Mouse (Mus musculus) liver, embryonic 11.5 days (tissue): ENCODE measurements around the gene Sugt1. TPM values are rescaled to one million over a fixed set of nuclear protein-coding genes. Genes with fewer than 3 reads are reported as not detected.
A peak's percentile ranks its signal among the peaks of the same experiment; 100 is the strongest.

Experiments
- ATAC-seq: fragments of 200-750 bp; cut with Nextera tagmentation; replicated peaks from 2 replicates; pipeline ENCODE4 v1.8.0; 2017; ENCODE audit warnings: moderate number of reproducible peaks, mild to moderate bottlenecking, moderate TSS enrichment, moderate library complexity; ENCODE audit not compliant: low FRiP score
- DNase-seq: peaks from one replicate; pipeline ENCODE4 v3.0.0-alpha.2; 2017; ENCODE audit warnings: low spot score
- H3K27ac ChIP-seq: fragments of 300-500 bp; sonication (generic); 2 replicates; pipeline ENCODE4 v1.5.1; 2014; ENCODE audit warnings: mild to moderate bottlenecking, low read depth, low read length, control low read depth
- H3K27me3 ChIP-seq: fragments of 300-500 bp; sonication (generic); replicated peaks from 2 replicates; pipeline ENCODE4 v1.6.1; 2014; ENCODE audit warnings: low read length, mixed read lengths; ENCODE audit not compliant: control insufficient read depth, insufficient read depth
- H3K36me3 ChIP-seq: fragments of 300-500 bp; sonication (generic); 2 replicates; pipeline ENCODE4 v1.6.1; 2014; ENCODE audit warnings: mild to moderate bottlenecking, low read length, moderate library complexity, mixed read lengths; ENCODE audit not compliant: control insufficient read depth, insufficient read depth
- H3K4me1 ChIP-seq: fragments of 300-500 bp; sonication (generic); replicated peaks from 2 replicates; pipeline ENCODE4 v1.6.1; 2014; ENCODE audit warnings: low read length, mixed read lengths; ENCODE audit not compliant: control insufficient read depth, insufficient read depth
- H3K4me2 ChIP-seq: fragments of 300-500 bp; sonication (generic); 2 replicates; pipeline ENCODE4 v1.6.1; 2014; ENCODE audit warnings: mild to moderate bottlenecking, control low read depth, moderate library complexity
- H3K4me3 ChIP-seq: fragments of 300-500 bp; sonication (generic); 2 replicates; pipeline ENCODE4 v1.5.1; 2014; ENCODE audit warnings: low read depth, low read length, control low read depth
- H3K9ac ChIP-seq: fragments of 300-500 bp; sonication (generic); 2 replicates; pipeline ENCODE4 v1.6.1; 2014; ENCODE audit warnings: low read depth, low read length, control low read depth
- H3K9me3 ChIP-seq: fragments of 300-500 bp; sonication (generic); 2 replicates; pipeline ENCODE4 v1.6.1; 2016; ENCODE audit warnings: low read length, inconsistent platforms, mixed read lengths; ENCODE audit not compliant: control insufficient read depth
- WGBS: fragments of 180-500 bp; shearing (Covaris S2); extraction: QIAGEN DNeasy Blood & Tissue Kit; methylation state at CpG from one replicate; pipeline ENCODE4 v1.1.7; 2014; 5-methylcytosine and 5-hydroxymethylcytosine counted together
- polyA plus RNA-seq: library from polyadenylated mRNA; unstranded; fragments of >200 nt; fragmentation: Nextera tagmentation; extraction: Ambion mirVana; gene quantifications from 2 replicates; pipeline ENCODE4 v1.2.1, GENCODE M21; 2014

The Sugt1 gene
- polyA plus RNA-seq, 1 experiment from 2014 or later = 95.5 TPM

DNA sequence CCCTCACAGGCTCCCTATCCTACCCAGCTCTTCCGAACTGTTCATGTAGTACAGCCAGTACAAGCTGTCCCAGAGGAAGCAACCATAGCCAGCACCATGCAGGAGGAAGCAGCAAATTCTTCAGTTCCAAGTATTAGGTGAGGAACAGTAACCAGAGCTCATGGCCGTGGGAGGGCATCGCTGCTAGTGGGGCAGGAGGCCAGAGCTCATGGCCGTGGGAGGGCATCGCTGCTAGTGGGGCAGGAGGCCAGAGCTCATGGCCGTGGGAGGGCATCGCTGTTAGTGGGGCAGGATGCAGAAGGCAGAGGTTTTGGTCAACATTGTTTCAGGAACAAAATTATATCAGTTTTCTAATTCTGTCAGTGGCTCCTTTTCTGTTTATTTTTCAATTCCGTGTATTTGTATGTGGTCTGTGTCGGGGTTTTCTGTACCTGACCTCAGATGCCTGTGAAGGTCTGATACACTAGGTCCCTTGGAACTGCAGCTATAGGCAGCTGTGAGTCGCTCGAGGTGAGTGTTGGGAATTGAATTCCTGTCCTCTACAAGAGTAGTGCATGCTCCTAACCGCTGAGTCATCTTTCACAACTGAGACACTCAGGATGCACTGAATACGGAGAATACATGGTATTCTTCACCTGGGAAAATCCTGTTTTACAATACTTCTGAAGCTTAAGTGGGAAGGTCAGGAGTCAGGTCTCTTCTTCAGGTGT, 13.9 kb upstream of the Sugt1 start:
- Histone ChIP-seq H3K4me1 (no peaks in the 10 kb centered on the region), H3K4me2 (no peak overlapping the region), H3K27ac (no peak overlapping the region), H3K9ac (no peak overlapping the region), H3K4me3 (no peak overlapping the region), H3K27me3 (no peaks in the 10 kb centered on the region), H3K9me3 (no peaks in the 10 kb centered on the region), H3K36me3 (peaks cover 9% of the 10 kb centered on the region)
- ATAC-seq (0 out of 2 replicates have a peak, but pooled peaks have one; percentile 36), DNase-seq (no peak)
- 87% methylated on average over 13 of the region's 13 CpGs for WGBS

DNA sequence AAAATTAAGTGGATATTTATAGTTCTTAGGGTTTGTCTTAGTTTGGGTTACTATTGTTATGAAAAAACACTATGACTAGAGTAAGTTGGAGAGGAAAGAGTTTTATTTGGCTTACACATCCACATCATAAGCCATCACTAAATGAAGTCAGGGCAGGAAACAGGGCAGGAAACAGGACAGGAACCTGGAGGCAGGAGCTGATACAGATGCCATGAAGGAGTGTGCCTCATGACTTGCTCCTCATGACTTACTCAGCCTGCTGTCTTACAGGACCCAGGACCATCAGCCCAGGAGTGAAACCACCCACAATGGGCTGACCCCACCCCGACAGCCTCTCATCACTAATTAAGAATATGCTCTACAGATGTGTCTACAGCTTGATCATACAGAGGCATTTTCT, 13.1 kb upstream of the Sugt1 start:
- ATAC-seq (no peak), DNase-seq (no peak)
- Histone ChIP-seq H3K4me3 (no peak overlapping the region), H3K27ac (no peak overlapping the region), H3K4me2 (no peak overlapping the region), H3K9ac (no peak overlapping the region), H3K27me3 (no peaks in the 10 kb centered on the region), H3K36me3 (peaks cover 9% of the 10 kb centered on the region), H3K9me3 (no peaks in the 10 kb centered on the region), H3K4me1 (no peaks in the 10 kb centered on the region)
- WGBS = 96% methylated on average over 1 of the region's 1 CpGs

DNA sequence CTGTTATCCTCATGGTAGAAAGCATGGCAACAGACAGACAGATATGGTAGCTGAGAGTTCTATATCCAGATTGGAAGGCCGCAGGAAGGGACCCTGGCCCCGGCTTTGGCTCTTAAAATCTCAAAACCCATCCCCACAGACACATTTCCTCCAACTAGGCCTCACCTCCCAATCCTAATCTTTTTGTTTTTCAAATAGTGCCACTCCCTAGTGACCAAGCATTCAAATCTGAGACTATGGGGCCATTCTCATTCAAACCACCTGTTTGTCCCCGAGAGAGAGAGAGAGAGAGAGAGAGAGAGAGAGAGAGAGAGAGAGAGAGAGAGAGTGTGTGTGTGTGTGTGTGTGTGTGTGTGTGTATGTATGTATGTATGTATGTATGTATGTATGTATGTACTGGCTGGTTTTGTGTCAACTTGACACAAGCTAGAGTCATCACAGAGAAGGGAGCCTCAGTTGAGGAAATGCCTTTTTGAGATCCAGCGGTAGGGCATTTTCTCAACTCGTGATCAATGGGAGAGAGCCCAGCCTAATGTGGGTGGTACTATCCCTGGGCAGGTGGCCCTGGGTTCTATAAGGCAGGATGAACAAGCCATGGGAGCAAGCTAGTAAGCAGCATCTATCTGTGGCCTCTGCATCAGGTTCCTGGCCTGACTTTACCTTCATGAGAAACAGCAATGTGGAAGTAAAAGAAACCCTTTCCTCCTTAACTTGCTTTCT, 3.8 kb upstream of the Sugt1 start:
- DNase-seq = no peak
- Histone ChIP-seq H3K27ac (no peak overlapping the region), H3K9ac (no peak overlapping the region), H3K36me3 (no peaks in the 10 kb centered on the region), H3K4me2 (no peak overlapping the region), H3K9me3 (no peaks in the 10 kb centered on the region), H3K4me3 (no peak overlapping the region), H3K27me3 (no peaks in the 10 kb centered on the region), H3K4me1 (peaks cover 5% of the 10 kb centered on the region; the same call in 1 of the 2 replicates)
- no peak for ATAC-seq
- WGBS = 78% methylated on average over 5 of the region's 5 CpGs

DNA sequence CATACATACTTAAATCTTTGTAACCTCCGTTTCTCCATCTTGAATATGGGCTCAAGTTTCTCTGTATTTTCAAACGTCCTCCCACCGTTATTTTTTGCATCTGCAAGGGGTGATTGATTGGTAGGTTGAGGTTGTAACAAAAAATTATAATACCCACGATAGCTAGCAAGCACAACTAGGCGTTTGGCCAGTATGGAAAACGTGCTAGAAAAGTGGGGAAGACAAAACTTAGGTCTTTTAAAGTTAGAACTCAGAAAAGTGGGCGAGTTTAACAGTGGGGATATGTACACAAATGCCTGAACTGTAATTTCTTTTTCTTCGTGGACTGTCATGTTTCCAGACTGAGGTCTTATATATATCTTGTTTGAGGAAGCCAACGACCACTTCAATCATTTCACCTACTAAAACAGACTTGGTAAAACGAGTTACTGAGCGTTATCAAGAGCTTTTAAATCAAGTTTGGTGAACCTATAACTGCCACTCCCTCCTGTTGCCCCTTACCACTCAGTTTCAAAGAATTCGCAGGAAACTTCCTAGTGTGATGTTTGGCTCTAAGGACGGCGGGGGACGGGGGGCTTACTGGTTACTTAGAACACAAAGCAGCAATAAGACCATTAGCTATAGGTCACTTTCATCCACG, 872 bp upstream of the Sugt1 start:
- H3K4me1 ChIP-seq = peaks cover 7% of the 10 kb centered on the region; the same call in 1 of the 2 replicates
- H3K27me3 ChIP-seq = no peaks in the 10 kb centered on the region
- no peak for DNase-seq
- H3K9ac ChIP-seq = peak overlapping the region; percentile 68
- ATAC-seq = no peak
- no peaks in the 10 kb centered on the region for H3K9me3 ChIP-seq
- no peaks in the 10 kb centered on the region for H3K36me3 ChIP-seq
- H3K4me3 ChIP-seq = peak overlapping the region; percentile 82
- WGBS = 27% methylated on average over 16 of the region's 16 CpGs
- H3K27ac ChIP-seq = peak overlapping the region; percentile 76
- peak overlapping the region; percentile 86 for H3K4me2 ChIP-seq

DNA sequence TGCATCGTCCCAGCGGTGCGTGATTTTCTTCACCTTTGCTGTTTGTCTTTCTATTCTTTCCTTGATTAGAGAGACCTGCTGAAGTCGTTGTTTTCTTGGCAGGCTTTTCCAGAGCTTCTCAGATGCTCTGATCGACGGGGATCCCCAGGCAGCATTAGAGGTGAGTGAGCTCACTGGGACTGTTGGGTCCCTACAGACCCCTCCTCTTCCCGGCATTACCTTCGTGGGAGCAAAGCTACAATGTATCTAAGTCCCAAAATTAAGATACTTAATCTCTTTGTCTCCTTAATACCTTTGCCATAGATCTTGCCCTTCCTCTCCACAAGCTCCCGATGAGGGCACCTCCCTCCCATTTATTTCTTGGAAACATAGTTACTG, 350 bp downstream of the Sugt1 start:
- peak overlapping the region; percentile 68 for H3K9ac ChIP-seq
- H3K27me3 ChIP-seq = no peaks in the 10 kb centered on the region
- no peaks in the 10 kb centered on the region for H3K36me3 ChIP-seq
- peaks cover 7% of the 10 kb centered on the region; the same call in 1 of the 2 replicates for H3K4me1 ChIP-seq
- H3K9me3 ChIP-seq = no peaks in the 10 kb centered on the region
- peak overlapping the region; percentile 82 for H3K4me3 ChIP-seq
- DNase-seq (no peak), ATAC-seq (peak; percentile 25)
- peak overlapping the region; percentile 76 for H3K27ac ChIP-seq
- 1% methylated on average over 9 of the region's 9 CpGs for WGBS
- peak overlapping the region; percentile 86 for H3K4me2 ChIP-seq

GRCm38 (mm10) chr14:79588534-79588951, 1.1 kb downstream of the Sugt1 start:
- 81% methylated on average over 9 of the region's 9 CpGs for WGBS
- Histone ChIP-seq H3K9me3 (no peaks in the 10 kb centered on the region), H3K4me1 (peaks cover 7% of the 10 kb centered on the region; the same call in 1 of the 2 replicates), H3K27ac (no peak overlapping the region), H3K27me3 (no peaks in the 10 kb centered on the region), H3K36me3 (no peaks in the 10 kb centered on the region), H3K4me2 (peak overlapping the region; percentile 86), H3K4me3 (peak overlapping the region; percentile 82), H3K9ac (peak overlapping the region; percentile 68; the same call in 1 of the 2 replicates)
- no peak for ATAC-seq
- DNase-seq = no peak

DNA sequence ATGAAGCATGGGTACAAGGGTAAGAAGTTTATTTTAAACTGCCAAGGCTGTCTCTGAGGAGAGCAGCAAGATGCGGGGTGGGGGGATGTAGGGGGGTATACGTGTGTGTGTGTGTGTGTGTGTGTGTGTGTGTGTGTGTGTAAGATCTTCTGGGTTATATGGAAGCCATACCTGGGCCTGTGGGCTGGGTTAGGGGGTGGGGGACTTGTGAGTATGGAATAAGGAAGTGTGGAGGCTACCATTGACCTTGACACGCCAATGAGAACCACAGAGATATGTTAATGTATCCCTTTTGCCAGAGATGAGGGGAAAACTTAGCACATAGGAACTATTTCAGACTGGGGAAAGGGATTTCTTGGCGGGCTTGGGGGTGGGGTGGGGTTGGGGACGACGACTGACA, 1.9 kb downstream of the Sugt1 start:
- Histone ChIP-seq H3K9me3 (no peaks in the 10 kb centered on the region), H3K36me3 (no peaks in the 10 kb centered on the region), H3K9ac (no peak overlapping the region), H3K27ac (no peak overlapping the region), H3K27me3 (no peaks in the 10 kb centered on the region), H3K4me2 (no peak overlapping the region), H3K4me1 (peaks cover 7% of the 10 kb centered on the region; the same call in 1 of the 2 replicates), H3K4me3 (no peak overlapping the region)
- ATAC-seq = no peak
- WGBS = 89% methylated on average over 6 of the region's 6 CpGs
- no peak for DNase-seq

- Histone ChIP-seq H3K36me3 (no peaks in the 10 kb centered on the region; the same call in 1 of the 2 replicates), H3K4me3 (no peak overlapping the region), H3K4me1 (peaks cover 7% of the 10 kb centered on the region; the same call in 1 of the 2 replicates), H3K9ac (no peak overlapping the region), H3K27me3 (no peaks in the 10 kb centered on the region), H3K9me3 (no peaks in the 10 kb centered on the region), H3K4me2 (no peak overlapping the region), H3K27ac (no peak overlapping the region)
- ATAC-seq = no peak
- 95% methylated on average over 8 of the region's 8 CpGs for whole genome bisulfite sequencing
- DNase-seq = no peak
Measured at GRCm38 (mm10) chr14:79590916-79591315, 3.4 kb downstream of the Sugt1 start.
